ENCODE assay signal across 8 mouse cellular contexts in genomic region chr4:107313690-107314478, GRCm38 (mm10). TPM values are rescaled to one million over a fixed set of nuclear protein-coding genes. Genes with fewer than 3 reads are reported as not detected.
DNase-seq lines count a peak whose midpoint lies in the region; ATAC-seq lines count a peak whose summit lies in the region.

TSS of gene Yipf1 (plus strand) at chr4:107314363.

- peak within 1 kb of the TSS; percentile 71 for H3K4me3 ChIP-seq in intestine, embryonic 14.5 days (ENCODE audit: low read depth, low read length)

- peak; percentile 93 for ATAC-seq in intestine, embryonic 14.5 days (replicated peaks; ENCODE audit: low FRiP score, low TSS enrichment, low read depth)

- peak within 1 kb of the TSS; percentile 94 for H3K4me2 ChIP-seq in intestine, embryonic 14.5 days (ENCODE audit: low read length)

- peak within 1 kb of the TSS; percentile 56 for H3K9ac ChIP-seq in intestine, embryonic 14.5 days (ENCODE audit: low read length)

- H3K27me3 ChIP-seq in intestine, embryonic 14.5 days (replicated peaks; ENCODE audit: control insufficient read depth, insufficient read depth, low read length) = no peaks in the 10 kb centered on the region

- H3K9me3 ChIP-seq in intestine, embryonic 14.5 days (ENCODE audit: control insufficient read depth, low read length) = peaks cover 2% of the 10 kb centered on the region; the same call in 1 of the 2 replicates

- peak; percentile 94 to 97 for DNase-seq in adrenal gland, adult (ENCODE audit: inconsistent age in 2 of 2, low spot score in 1 of 2)
- DNase-seq in embryo, embryonic 10.5 days (ENCODE audit: low spot score) = peak; percentile 94
- peak; percentile 91 for DNase-seq in gastrocnemius, postnatal 25 days
- peak; percentile 88 for DNase-seq in intestine, embryonic 14.5 days (ENCODE audit: low spot score)
- peak; percentile 86 to 91 for DNase-seq in left cerebral cortex, postnatal 14 days (ENCODE audit: low spot score in 2 of 2)
- peak; percentile 89 for DNase-seq in mesoderm, embryonic 11.5 days (ENCODE audit: low read depth, low spot score)
- peak; percentile 85 for DNase-seq in right cerebral cortex, postnatal 36 days (ENCODE audit: low spot score in 2 of 2)
- DNase-seq in yolk sac, embryonic 10.5 days (ENCODE audit: low spot score) = peak; percentile 90

- H3K27ac ChIP-seq in intestine, embryonic 14.5 days (ENCODE audit: low read depth) = peak within 1 kb of the TSS; percentile 48; the same call in 1 of the 2 replicates

- intact Hi-C loops in left cerebral cortex, postnatal 14 days (cut with DNase I) = loop anchor here (5.0 kb wide), 1 partner anchor 62 kb away; the partner anchor contains the start of genes Hspb11 and Lrrc42

- WGBS in intestine, embryonic 14.5 days = under 1% methylated on average over 29 of the region's 29 CpGs

- 0 out of 2 replicates have a peak, but pooled peaks cover 12% of the 10 kb centered on the region for H3K36me3 ChIP-seq in intestine, embryonic 14.5 days (ENCODE audit: control insufficient read depth, insufficient read depth, low read length)

- peaks cover 9% of the 10 kb centered on the region for H3K4me1 ChIP-seq in intestine, embryonic 14.5 days (replicated peaks; ENCODE audit: control insufficient read depth, insufficient read depth, low read length)

RNA-seq across cellular contexts. Expression of gene Yipf1, which starts in this region (rescaled TPM):
- 10 to 100 TPM in 1 of 2 experiments, 1 to 10 TPM in 1; 8.7 to 11.4 TPM for total RNA-seq in gastrocnemius, postnatal 25 days (2021)
- 54.3 and 60.2 TPM in 2 replicates for polyA plus RNA-seq in intestine, embryonic 14.5 days (2014; fragmentation: Nextera tagmentation; extraction: Ambion mirVana)
- 10 to 100 TPM; 44.5 to 45.1 TPM for total RNA-seq in left cerebral cortex, postnatal 14 days (2021)

Comparison
In these comparisons a context has a peak if more than half of its experiments do, and no peak if none do; other contexts are left out.
1. Peak in every context shown above with its lines: DNase-seq, ATAC-seq, H3K4me3 ChIP-seq and H3K27ac ChIP-seq.